Mouse (Mus musculus): Measurements from ENCODE around the gene Srp72.
"Not testable (repeated sequence)": the region's sequence is repeated elsewhere in the genome, so short reads cannot be mapped to it uniquely, and the experiment has no call there.

The Srp72 gene

DNA sequence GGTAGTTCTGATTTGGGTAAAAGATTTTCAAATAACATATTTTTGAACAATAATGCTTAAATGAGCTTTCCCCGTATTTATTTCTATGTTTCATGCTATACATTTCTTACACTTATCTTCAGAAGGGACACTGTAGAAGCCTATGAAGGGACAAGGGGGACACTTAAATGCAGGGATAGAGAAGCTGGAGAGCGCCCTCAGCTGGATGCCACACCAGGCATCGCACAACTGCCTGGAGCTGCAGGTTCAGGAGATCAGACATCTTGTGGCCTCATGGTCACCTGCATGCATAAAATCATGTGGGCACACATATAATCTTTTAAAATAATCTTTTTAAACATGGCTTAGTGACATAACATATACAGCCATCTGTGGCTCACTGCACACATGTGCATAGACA lies 9.8 kb upstream of the Srp72 start:
- no peak for DNase-seq (ENCODE audit: low spot score)

DNA sequence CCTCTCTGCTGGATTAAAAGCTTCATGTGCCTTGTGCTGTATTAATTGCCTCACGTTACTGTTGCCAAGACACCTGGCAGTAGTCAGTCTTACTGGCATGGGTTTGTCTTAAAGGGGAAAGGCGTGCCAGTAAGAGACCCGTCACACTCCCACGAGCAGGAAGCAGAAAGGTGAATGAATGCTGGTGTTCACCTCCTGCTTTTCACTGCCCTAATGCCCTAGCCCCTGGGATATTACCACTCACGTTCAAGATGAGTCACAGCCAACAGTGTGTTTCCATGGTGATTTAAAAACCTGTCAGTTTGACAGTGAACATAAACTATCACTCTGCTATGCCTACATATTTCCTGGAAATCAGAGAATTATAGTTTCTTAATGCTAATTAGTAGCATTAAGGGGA lies 5.2 kb upstream of the Srp72 start:
- no peak for DNase-seq (ENCODE audit: low spot score)

DNA sequence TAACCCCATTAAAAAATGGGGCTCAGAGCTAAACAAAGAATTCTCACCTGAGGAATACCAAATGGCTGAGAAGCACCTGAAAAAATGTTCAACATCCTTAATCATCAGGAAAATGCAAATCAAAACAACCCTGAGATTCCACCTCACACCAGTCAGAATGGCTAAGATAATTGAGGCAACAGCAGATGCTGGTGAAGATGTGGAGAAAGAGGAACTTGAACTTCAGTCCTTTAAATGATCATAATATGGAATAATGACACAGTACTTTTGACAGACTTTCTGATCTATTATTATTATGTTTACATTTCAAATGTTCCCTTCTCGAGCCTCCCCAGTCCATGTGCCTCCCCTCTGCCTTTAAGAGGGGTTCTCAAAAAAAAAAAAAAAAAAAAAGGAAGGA lies 3.4 kb upstream of the Srp72 start:
- DNase-seq (ENCODE audit: low spot score): not testable (repeated sequence)

DNA sequence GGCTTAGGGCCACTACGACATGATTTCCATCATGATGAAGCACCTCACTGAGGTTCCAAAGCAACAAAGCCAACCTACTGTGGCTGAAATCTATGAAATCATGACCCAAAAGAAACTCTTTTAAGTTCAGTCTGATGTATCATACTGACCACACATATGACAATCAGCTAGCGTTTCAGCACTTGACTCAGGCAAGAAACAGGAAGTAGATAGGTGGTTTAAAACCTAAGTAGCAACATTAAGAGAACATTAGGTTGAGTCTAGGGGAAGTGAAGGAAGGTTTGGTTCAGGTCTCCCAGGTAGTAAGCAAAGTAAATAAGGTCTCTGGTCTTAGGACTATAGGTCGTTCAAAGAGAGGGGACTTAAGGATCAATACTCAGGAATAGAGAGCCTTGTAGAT lies 995 bp upstream of the Srp72 start:
- no peak for DNase-seq (ENCODE audit: low spot score)

DNA sequence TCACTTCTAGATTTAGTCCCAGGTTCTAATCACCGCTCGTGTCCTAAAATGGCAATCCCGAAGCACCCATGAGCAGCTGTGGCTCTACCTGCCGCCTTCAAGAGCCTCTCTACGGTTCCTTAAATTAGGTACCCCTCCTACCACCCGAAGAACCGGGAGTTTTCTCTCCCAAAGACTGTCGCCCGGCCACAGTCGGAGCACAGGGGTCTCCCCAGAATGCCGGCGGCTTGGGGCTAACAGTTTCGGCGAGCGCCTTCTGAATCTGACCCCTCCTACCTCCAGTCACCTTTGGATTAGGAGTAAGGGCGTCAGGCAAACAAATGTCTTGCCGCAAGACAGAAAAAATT lies 303 bp upstream of the Srp72 start:
- DNase-seq (ENCODE audit: low spot score): no peak

DNA sequence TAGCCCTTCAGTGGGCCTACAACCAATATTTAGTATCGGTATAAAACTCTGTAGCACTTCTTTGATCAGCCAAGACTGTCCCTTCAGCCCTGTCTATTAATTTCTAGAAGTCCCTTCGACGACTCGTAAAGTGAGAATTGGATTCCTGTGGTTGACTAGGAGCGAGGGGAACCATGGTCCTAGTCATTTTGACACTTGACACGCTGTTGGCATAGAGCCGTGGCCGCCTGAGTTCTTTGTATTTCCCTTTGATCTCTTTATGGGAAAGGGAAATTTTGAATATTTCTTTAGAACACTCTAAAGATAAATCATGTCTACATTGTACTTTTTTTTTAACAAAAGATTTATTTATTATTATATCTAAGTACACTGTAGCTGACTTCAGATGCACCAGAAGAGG lies 1.3 kb downstream of the Srp72 start:
- DNase-seq (ENCODE audit: low spot score): no peak

DNA sequence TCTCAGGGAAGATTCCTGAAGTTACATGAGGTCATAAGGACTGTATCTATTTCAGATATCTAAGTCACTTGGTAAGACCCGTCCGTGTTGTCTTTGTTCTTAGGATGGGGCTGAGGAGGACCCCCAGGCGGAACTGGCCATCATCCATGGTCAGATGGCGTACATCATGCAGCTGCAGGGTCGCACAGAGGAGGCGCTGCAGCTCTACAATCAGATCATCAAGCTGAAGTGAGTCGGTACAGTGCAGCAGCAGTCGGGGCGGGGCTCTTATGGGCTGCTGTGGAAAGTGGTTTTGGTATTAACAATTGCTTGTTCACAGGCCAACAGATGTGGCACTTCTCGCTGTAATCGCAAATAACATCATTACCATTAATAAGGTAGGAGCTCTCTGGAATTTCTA lies 9.5 kb downstream of the Srp72 start:
- no peak for DNase-seq (ENCODE audit: low spot score)

DNA sequence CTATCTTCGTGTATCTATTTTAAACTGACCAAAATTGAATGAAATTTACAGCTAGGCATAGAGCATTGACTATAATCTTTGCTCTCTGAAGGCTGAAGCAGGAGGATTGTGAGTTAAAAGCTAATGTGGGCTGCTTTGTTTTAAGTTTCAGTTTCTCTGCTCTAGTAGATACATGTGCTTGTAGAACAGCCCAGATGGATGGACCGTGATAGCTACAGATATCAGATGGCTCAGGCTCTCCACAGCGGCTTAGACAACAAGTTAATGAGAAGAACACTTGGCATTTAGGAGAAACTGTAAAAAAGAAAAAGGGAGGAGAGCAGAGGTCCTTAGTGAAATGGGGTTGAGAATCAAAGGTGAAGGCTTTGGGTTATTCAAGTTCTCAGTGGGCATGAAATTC lies 16.3 kb downstream of the Srp72 start:
- DNase-seq (ENCODE audit: low spot score): no peak

DNA sequence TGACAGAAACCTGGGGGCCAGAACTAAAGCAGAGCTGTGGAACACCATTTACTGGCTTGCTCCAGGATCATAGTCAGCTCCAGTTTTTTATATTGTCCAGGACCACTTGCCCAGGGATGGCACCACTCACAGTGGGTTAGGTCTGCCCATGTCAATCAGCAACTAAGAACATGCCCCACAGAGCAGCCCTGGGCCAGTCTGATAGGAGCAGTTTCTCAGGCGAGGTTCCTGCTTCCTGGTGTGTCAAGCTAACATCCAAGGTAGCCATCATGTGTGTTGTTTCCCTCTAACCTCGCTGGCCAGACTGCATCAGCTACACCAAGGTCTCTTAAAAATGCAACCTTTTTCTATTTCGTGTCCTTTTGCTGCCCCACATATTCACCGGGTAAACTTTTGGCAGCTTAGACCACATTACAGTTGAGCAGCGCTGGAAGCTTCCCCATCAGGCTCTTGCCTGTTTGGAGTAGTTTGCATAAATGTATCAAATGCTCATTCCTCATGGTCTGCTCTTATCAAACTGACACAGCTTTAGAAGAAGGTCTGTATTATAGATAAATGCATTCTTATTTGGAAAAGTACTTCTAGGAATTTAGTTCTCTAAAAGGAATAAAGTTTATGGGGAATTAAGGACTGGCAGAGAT lies 18.8 kb downstream of the Srp72 start:
- no peak for DNase-seq (ENCODE audit: low spot score)

DNA sequence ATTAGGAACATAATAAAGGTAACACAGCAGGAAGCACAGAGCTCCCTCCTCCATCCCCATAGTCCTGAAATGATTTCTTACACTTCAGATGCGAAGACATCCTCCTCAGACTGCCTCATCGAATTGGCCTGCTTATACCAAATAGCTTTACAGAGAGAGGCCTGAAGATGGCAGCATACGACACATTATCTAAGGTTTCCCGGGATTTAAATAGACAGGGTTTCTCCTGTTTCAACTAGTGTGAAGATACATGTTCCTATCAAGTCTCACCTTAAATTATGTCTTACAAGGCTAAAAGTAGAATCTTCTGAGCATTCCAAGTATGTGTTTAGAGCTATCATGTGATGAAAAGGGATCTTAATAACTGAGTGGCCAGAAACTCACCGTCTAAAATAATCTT lies 23.9 kb downstream of the Srp72 start:
- DNase-seq (ENCODE audit: low spot score): no peak

DNA sequence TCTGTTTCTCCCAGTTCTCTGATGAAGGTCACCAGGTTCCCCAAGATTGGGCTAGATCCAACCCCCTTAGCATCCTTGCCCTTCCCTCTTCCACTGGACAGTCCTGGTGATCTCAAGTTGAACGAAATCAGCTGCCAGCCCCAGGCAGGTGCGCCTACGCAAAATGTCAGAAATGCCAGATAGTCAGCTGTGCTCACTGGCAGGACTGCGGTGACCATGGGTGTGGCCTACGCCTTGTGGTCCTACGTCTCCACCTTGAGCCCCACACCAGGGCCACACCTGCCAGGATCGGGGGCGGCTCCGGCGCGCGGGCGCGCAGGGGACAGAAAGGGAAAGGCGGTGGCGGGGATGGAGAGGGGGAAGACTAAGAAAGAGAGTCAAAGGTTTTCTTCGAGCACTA lies 26.7 kb downstream of the Srp72 start:
- no peak for DNase-seq (ENCODE audit: low spot score)

DNA sequence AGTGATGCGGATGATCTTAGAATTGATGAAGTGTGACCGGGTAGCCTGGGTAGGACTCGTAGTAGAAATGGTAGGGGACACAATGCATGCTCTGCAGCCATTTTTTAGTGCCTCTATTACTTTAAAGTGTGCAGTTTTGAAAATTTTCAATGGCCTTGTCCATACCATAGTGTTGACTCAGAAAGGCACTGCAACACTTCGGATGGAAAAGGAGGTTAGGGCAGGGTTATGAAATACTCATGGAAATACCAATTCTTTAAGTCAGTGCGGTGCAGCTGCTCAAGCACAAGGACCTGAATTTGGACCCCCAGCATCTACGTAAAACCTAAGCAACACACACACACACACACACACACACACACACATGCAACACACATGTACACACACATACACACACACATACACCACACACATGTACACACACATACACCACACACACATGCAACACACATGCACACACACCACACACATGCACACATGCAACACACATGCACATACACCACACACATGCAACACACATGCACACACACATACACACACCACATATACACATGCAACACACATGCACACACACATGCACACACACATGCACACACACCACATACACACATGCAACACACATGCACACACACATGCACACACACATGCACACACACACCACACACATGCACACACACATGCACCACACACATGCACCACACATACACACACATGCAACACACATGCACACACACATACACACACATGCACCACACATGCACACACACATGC lies 29.8 kb downstream of the Srp72 start, which contains the start of gene Arl9:
Gene Arl9 (plus strand): TSS at position 5 of the 771 bp plus-strand sequence.
- no peak for DNase-seq (ENCODE audit: low spot score)

DNA sequence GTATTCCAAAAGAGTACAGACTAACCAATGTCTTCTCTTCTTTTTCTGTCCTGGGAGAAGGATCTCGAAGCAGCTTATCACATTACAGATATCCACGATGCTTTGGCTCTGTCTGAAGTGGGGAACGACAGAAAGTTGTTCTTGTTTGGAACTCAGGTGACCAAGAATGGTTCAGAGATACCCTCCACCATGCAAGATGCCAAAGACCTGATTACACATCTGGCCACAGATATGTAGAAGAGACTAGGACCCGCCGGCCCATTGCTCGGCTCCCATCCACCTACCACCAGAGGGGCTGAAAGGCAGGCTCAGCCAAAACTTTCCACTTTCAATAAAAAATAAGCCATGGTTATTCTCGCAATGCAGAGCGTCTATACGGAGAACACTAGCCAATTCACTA lies 35.9 kb downstream of the Srp72 start:
- no peak for DNase-seq (ENCODE audit: low spot score)

DNA sequence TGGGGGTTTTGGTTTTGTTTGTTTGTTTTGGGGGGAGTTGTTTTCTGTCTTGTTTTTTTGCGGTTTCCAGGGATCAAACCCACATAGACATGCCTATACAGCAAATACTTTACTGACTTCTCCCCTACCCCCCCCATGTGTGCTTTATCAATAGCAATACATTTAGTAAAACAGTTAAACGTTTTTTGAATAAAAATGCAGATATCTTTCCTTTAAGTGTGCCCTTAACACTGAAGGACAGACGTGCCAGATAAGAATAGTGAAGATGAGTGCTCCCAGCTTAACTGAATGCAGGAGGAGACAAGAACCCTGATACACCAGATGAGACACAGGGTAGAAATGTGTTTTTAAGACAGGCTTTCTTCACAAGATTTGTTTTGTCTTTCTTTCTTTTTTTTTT lies 36.6 kb downstream of the Srp72 start:
- no peak for DNase-seq (ENCODE audit: low spot score)

DNA sequence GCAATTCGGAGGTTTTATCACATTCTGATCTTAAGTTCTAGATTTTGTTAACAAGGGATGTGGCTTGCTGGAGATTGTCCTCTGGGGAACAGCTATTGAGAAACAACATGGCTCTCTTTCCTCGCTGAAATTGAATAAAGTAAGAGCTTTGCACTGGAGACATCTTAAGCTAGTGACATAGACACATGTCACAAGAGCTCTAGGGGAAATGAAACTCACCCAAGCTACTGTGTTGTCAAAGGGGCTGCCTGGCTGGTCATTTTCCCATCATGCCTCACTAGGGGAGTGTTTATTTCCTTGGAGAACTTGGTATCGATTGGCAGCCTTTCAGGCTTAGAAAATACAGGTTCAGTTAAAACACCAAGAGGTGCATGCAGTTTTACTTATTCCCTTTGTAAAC lies 38.7 kb downstream of the Srp72 start:
- no peak for DNase-seq (ENCODE audit: low spot score)

DNA sequence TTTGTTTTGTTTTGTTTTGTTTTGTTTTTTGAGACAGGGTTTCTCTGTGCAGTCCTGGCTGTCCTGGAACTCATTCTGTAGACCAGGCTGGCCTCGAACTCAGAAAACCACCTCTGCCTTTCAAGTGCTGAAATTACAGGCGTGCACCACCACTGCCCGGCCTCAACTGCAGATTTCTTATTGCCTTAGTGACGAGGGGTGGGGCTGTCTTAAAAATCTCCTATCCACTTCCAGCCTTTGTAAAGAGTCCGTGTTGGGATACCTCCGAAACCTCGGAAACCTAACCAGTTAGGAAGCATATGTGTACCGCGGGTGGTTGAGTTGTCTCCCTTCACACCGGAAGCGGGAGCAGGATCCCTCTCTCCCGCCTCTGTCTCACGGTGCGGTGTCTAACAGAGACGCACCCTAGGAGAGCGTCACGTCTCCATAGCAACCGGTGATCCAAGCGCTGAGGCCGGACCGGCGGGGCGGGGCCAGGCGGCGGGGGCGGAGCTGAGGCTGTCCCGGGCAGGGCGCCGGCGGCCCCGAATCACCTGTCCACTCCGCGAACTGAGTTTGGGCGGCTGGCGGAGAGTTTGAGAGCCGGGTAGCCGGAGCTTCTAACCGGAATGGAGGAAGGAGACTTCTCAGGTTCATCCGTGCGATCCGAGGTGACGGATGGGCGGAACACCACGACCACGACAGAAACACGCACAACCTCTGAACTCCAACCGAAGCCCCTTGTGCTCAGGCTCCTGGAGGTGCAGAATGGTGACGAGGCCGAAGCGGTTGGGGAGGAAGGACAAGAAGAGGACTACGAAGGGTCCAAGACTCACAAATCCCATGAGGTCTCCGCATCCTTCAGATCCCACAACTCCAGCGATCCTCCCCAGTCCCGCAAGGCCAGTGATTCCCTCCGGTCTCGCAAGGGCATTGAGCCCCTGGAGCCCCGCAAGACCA lies 41.3 kb downstream of the Srp72 start, which contains the start of gene Thegl:
Gene Thegl (plus strand): TSS at position 480 of the 939 bp plus-strand sequence.
- peak; percentile 84 for DNase-seq (ENCODE audit: low spot score)

DNA sequence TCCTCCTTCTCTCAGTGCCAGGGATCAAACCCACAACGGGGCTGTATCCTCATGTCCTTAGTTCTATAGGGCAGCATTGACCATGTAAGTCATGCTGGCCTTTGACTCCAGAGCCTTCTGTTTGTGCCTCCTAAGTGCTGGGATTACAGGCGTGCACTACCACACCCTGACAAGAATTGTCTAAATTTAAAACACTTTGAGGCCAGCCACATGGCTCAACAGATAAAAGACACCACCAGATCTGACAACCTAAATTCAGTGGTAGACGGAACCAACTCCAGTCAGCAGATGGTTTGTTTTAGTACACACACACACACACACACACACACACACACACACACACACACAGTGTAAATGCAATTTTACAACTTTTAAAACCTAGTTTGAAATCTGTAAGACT lies 53.6 kb downstream of the Srp72 start:
- DNase-seq (ENCODE audit: low spot score): no peak

DNA sequence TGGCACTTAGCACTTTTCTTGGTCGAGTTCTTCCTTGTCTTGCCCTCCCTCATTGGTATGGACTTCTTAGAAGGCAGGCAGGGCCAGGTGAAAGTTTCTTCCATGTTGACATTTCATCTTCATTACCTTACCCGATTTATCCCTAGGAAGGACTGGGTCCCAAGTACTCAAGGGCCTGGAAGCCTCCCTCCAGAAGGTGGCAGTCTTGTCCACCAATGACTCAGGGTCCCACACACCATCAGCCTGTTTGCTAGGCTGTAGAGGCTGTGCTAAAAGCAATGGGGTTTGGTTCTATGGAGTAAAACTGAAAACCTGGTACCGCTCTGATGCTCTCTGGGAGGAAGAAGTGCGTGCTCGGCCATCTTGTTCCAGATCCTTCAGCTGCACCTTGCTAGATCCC lies 55.3 kb downstream of the Srp72 start:
- DNase-seq (ENCODE audit: low spot score): no peak

DNA sequence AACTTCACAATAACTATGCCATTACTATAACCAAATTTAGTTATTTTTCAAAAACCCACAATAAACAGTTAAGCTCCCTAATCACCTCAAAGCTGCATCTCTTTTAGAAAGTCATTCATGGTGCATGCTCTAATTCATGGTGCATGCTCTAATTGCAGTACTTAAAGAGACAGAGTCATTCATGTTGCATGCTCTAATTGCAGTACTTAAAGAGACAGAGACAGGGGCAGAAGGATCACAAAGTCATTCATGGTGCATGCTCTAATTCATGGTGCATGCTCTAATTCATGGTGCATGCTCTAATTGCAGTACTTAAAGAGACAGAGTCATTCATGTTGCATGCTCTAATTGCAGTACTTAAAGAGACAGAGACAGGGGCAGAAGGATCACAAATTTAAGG lies 60.6 kb downstream of the Srp72 start:
- not testable (repeated sequence) for DNase-seq (ENCODE audit: low spot score)

DNA sequence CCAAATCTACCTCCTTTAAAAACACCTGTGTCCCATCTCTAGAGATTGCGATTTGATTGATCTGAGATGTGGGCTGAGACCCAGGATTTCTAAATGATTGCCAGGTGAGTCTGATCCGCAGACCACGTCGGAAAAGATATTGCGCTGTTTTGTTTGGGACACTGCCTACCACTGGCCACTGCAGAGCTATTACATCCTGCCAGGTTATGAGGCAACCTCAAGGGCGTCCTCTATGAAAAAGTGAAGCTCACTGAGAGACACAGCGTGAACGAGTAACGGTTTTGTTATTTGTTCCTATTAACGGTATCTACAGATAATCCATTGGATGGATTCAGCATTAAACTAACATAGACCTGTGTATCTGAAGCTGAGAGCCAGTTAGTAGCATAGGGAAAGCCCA lies 64.0 kb downstream of the Srp72 start:
- no peak for DNase-seq (ENCODE audit: low spot score)

DNA sequence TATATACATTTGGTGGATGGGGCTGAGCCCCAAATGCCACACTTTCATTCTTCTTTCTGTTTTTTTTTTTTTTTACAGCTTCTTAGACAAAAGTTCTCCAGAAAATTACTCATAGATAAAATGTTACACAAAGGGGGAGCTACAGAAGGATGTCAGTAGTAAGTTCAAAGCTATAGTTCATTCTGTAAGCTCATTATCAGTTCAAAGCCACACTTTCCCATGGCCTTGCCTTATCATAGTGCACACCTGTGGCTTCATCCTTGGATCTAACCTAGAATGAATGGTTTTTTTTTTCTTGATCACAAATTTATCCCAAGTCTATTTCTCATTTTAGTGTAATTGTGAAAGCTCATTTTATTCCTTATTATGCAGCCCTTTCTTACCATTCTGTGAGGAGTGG lies 64.9 kb downstream of the Srp72 start:
- DNase-seq (ENCODE audit: low spot score): no peak

DNA sequence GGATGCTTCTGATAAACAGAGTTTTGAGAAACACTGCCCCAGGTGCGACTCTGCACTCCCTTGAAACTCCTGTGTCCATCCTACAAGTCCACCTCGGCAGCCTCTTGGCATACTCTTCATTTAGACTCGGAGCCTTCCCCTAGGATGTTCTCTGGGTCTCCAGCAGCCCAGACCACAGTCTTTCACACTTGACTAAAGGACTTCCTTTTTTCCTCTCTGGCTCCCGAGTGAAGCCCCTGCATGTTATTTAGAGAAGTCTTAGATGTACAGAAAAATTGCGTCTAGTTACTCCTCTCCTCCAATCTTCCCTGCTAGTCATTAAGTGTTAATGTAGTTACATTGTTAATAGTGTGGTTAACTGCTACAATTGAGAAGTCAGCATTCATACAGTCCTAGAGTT lies 69.9 kb downstream of the Srp72 start:
- DNase-seq (ENCODE audit: low spot score): no peak
